Mouse (Mus musculus): ENCODE results near the gene Snrpa1. TPM values are rescaled to one million over a fixed set of nuclear protein-coding genes. Genes with fewer than 3 reads are reported as not detected.

Gene Snrpa1
- total RNA-seq, 4 experiments from 2014 or later: 31.0 to 43.2 (median 33.4) TPM

GRCm38 (mm10) chr7:66079364-66080230 is 20.8 kb downstream of the Snrpa1 start, which contains the start of gene Selenos:
TSS of gene Selenos (plus strand) at chr7:66079649.
- DNase-seq (ENCODE audit: low spot score in 2 of 2): peak; percentile 95 to 96

DNA sequence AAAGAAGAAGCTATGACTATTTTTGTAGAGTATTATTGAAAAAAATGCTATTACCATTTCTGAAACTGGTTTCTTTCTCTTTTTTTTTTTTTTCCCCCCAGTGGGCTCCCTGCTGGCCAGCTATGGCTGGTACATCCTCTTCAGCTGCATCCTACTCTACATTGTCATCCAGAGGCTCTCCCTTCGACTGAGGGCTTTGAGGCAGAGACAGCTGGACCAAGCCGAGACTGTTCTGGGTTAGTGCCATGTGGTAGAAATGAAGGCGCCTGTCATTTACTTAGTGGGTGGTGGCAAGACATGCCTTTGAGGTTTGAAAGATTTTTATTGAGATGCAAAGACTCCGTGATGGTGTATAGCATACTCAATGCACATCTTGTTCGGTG is 21.4 kb downstream of the Snrpa1 start:
- DNase-seq (ENCODE audit: low spot score in 2 of 2): no peak

GRCm38 (mm10) chr7:66083757-66084156 is 25.0 kb downstream of the Snrpa1 start:
- no peak for DNase-seq (ENCODE audit: low spot score in 2 of 2)

GRCm38 (mm10) chr7:66084546-66084945 is 25.7 kb downstream of the Snrpa1 start:
- DNase-seq (ENCODE audit: low spot score in 2 of 2): no peak

DNA sequence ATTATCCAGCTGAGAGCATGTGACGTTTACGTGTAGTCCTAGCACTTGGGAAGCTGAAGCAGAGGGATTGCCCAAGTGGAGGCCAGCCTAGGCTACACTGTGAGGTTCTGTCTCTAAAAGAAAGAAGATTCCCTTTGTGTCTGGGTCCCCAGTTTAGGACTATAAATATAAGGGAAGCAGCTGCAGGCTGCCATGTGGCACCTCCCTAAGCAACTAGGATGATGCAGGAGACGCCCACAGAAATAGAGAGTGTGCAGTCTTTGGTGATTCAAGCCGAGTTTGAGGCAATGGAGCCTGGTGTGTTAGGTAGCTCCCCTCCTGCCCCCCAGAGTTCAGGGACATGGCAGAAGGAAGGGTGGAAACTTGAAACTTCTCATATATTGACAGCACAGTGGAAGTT is 28.8 kb downstream of the Snrpa1 start:
- peak; percentile 40 to 52 for DNase-seq (ENCODE audit: low spot score in 2 of 2)

DNA sequence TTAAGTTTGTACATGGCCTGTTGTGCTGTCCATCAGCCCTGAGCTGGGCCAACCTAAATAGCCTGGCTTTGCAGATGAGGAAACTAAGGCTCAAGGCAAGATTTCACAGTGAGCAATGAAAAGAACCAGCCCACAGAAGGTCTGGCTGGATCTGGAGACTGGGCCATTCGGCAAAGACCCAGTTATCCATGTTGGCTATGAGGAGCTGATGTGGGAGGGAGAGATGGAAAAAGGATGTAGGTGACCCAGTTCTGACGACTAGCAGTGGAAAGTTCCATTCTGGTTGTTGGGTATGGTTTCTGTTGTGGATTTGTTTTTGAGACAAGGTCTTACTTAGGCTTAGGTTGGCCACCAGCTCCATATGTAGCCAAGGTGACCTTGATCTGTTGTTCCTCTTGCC is 29.3 kb downstream of the Snrpa1 start:
- DNase-seq (ENCODE audit: low spot score in 2 of 2): no peak

DNA sequence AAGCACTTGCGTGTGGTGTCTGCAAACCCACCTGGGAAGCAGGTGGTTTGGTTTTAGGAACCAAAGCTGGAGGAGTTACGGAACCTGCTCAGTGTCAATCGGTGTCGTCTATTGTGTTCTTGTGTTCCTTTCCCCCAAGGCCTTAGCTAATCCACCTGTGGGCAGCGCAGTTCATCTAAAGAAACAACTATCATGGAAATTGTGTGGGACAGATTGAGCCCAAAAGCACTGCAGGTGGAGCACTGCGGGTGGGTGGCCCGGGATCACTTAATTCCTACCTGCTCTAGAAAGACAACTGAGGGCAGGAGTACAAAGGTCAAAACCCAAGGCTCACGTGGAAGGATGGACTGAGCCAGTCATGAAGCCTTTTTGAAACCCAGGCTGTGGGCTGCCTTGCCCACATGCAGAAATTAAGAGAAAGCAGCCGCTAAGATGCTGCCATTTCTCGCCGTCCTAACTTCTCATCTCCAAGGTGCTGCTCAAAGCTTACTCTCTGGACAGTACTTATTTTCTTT is 31.9 kb downstream of the Snrpa1 start:
- no peak for DNase-seq (ENCODE audit: low spot score in 2 of 2)

DNA sequence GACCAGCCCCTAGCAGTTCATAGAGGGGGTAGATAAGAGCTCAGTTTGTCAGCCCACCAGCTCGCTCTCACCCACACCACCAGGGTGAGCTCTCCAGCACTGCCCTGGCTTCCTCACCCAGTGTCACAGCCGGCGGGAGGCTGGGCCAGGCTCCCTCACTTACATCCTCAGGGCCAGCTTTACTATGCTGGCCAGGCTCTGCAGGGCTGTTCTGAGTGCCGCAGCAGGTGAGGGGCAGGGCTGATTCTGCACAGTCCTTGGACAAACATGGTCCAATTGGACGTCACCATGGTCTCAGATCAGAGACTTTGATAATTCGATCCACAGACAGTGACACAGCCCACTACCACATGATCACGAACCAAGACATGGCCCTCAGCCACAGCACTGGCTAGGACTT is 32.8 kb downstream of the Snrpa1 start:
- DNase-seq (ENCODE audit: low spot score in 2 of 2): no peak

DNA sequence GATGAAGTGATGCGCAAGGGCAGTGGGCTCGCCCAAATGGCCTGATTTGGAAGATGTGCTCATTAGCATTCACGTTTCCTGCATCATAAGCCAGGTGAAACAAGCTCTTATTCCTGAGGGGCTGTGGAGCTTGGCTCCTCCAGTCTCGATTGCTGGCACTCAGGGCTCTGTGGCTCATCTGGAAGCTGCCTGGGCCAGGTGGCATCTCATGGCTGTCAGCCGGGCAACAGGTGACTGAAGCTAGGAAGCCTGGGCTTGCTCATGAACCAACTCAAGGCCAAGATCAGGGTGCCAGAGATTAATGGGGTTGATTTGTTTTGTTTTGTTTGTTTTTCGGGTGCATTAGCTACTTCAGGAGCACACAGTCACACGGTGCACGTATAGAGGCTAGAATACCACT is 33.9 kb downstream of the Snrpa1 start:
- no peak for DNase-seq (ENCODE audit: low spot score in 2 of 2)

DNA sequence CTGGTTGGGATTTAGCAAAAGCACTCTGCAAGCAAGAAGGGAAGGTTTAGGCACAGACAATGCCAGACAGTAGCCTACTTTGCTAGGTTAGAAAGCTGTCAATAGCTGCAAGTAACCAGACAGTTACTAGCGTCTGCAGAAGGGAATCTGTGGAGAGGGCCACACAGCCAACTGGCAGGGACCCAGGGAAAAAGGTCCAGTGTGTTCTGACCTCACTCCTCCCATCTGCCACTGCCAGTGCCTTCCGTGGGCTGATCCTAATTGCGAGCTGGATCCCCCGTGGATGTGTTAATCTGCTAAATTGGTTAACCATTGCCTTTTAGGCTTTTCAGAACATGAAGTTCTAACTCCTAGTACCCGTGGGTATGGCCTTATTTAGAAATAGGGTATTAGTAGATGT is 35.3 kb downstream of the Snrpa1 start:
- no peak for DNase-seq (ENCODE audit: low spot score in 2 of 2)

DNA sequence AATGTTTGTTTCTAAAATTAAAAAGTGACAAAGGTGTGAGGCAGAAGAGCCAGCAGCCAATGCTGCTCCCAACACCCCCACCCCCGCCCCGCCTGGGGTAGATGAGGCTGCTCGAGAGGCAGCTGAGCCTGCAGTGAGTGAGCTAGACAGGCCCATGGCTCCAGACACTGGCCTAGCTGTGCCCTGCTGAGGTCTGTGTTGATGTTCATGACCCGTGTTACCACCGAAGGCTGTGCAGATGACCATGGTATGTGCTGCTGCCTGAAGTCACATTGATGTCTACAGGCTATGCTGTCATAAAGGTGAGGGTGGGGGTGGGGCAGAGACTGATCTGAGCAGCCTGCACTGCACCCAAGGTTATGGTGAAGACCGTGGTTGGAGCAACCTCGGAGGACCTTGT is 40.0 kb downstream of the Snrpa1 start:
- no peak for DNase-seq (ENCODE audit: low spot score in 2 of 2)

DNA sequence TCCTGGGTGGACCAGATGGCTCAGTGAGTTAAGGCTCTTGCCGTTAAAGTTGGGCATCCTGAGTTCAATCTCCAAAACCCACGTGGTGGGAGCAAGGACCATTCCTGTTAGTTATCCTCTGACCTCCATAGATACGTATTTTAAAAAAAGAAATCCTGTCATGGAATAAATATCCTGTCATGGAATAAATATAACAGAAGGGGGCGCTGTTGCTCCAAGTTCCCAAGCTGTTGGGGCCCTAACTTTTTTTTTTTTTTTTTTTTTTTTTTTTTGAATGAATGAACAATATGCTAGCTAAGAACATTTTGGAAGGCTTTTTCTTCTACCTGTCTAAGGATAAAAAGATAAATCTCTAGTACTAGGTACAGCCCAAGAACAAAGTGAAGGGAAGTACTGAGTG is 43.1 kb downstream of the Snrpa1 start:
- DNase-seq (ENCODE audit: low spot score in 2 of 2): no peak

GRCm38 (mm10) chr7:66104531-66104930 is 45.7 kb downstream of the Snrpa1 start:
- no peak for DNase-seq (ENCODE audit: low spot score in 2 of 2)

- no peak for DNase-seq (ENCODE audit: low spot score in 2 of 2)
These were observed 47.0 kb downstream of the Snrpa1 start for GRCm38 (mm10) chr7:66105771-66106170.

DNA sequence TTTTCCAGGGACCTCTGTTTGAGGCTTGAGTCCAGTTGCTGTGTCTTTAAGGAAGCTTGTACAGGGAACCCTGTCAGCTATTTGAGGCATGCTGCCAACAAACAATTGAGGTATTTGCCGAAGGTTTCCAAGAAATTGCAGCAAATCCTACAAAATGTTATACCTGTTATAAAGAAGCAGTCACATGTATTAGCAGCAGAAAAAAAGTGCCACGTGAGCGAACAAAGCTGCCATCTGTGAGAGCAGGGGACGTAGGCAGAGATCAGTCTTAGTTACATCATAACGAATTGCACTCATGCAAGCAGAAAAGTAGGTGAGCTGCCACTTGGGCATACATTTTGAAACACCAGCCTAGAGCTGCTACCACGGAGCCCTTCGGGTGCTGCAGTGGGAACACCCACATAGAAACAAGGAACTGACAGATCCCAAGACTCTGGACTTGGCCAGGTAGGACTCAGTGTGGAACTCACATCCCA is 47.8 kb downstream of the Snrpa1 start:
- DNase-seq (ENCODE audit: low spot score in 2 of 2): no peak

- no peak for DNase-seq (ENCODE audit: low spot score in 2 of 2)
These were observed 48.4 kb downstream of the Snrpa1 start for GRCm38 (mm10) chr7:66107206-66107605.

DNA sequence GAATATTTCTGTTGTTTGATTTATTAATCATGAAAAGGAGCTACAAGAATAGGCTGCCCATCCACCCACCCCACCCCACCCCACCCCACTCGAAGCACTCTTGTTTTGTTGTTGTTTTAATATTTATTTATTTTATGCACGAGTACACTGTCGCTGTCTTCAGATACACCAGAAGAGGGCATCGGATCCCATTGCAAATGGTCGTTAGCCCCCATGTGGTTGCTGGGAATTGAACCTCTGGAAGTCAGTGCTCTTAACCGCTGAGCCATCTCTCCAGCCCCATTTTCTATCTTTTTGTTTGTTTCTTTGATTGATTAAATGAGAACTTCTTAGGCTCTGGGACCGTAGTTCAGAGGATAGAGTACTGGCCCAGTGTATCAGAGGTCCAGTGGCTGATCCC is 49.1 kb downstream of the Snrpa1 start:
- DNase-seq (ENCODE audit: low spot score in 2 of 2): no peak

GRCm38 (mm10) chr7:66108961-66109854 is 50.4 kb downstream of the Snrpa1 start, which contains the start of gene Chsy1:
TSS of gene Chsy1 (plus strand) at chr7:66109515.
- DNase-seq (ENCODE audit: low spot score in 2 of 2): peak; percentile 80 to 87

DNA sequence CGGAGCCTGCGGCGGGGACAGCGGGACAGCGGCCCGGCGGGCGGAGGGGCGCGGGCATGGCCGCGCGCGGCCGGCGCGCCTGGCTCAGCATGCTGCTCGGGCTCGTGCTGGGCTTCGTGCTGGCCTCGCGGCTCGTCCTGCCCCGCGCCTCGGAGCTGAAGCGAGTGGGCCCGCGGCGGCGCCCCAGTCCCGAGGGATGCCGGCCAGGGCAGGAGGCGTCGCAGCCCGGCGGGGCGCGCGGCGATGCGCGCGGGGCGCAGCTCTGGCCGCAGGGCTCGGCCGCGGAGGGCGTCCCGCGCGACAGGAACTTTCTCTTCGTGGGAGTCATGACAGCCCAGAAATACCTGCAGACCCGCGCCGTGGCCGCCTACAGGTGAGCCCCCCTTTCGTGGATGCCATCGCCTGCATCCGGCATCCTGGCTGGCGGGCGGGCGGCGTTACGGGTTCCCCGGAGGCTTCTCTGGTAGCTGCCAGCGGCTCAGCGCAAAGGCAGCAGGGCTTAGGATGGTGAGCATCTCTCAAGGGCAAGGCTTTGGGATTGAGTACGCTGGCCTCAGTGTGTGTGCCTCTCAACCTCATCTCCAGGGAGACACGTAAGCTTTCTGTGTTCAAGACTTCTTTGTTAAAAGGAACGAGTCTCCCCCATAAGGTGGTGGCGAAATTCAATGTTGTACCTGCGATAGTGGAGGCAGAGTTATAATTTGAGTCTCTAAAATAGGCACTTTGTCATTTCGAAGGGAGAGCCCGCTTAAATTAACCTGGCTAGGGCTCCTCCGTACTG is 51.2 kb downstream of the Snrpa1 start:
- no peak for DNase-seq (ENCODE audit: low spot score in 2 of 2)

GRCm38 (mm10) chr7:66110636-66111112 is 51.9 kb downstream of the Snrpa1 start:
- DNase-seq (ENCODE audit: low spot score in 2 of 2): no peak

- DNase-seq (ENCODE audit: low spot score in 2 of 2): no peak
These were observed 52.4 kb downstream of the Snrpa1 start for GRCm38 (mm10) chr7:66111211-66111610.

All from layer of hippocampus, adult 8-10 months (tissue).